Mouse (Mus musculus) c-Kit-positive CD71-positive TER-119-negative erythroid progenitor cells, embryonic 14.5 days (primary cell): ENCODE results near the gene Ulk3.

Experiments
- DNase-seq: peaks from one replicate; pipeline ENCODE4 v3.0.0-alpha.2; 2013; ENCODE audit warnings: low read depth

Gene Ulk3

DNA sequence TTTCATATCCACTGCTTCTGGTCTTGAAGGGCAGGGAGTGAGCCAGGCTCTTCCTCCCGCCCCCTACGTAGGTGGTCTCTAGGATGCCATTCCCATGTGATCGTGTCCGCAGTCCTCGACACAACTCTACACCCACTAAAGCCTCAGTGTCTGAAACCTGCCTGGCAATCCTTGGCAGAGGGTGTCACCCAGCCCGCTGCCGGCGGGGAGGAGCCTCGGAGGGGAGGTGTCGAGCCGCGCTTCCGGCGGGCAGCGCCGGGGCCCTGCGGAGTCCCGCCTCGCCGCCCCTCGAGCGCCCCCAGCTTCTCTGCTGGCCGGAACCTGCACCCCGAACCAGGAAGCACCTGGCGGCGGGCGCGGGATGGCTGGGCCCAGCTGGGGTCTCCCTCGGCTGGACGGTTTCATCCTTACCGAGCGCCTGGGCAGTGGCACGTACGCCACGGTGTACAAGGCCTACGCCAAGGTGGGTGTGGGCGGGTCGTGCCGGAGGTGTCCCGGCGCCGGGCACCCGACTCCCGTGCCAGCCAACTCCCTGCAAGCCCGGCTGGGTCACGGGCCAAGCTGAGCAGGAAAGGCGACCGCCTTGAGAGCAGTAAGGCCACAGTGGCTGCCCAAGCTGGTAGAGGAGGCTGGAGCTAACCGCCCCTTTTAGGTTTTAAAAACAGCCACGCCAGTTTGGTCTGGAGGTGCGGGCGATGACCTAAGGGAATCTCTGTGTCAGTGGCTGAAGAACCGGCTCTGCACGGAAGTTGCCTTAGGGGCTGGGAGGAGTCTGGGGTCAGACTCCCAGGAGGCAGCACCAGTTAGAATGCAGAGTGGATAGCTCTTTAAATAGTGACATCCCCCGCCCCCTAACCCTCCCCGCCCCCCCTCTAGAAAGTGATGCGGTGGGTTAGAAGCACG lies at the start of gene Ulk3:
Gene Ulk3, plus strand, starts transcription at position 229 of the 903 bp plus-strand sequence.
- DNase-seq: peak; percentile 57

DNA sequence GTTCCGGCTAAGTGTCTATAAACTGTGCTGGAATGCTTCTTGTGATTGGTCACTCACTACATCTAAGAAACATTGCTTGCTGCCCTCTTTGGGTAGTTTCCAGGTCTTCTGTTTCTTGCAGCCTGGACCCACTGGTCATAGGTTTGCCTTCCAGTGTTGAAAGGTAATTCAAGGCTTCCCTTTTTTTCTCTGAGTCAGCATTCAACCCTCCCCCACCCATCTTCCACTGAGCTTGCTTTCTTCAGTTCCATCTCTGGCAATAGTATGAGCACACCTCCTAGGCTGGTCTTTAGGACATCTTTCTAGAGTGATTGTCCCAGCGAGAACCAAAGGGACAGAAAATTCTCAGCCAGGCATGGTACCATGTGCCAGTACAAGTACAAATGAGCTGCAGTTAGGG lies 49.7 kb upstream of the Ulk3 start:
- no peak for DNase-seq

DNA sequence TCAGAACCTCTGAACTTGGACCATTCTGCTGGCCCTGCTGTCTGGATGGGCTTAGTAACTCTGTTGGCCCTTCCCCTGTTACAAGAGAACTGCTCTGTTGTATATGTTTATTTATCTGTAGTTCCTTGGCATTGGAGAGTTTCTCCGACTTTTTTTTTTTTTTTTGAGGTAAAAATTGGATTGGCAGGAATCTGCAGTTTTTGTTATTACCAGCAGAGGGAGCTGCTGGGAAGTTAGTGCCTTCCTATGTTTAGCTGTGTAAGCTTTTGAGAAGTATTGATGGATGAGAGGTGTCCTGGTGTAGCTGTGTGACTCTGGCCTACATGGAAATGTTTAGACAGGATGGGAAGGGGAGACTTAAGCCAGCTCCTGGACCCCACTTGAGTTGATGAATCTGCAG lies 47.9 kb upstream of the Ulk3 start:
- no peak for DNase-seq

DNA sequence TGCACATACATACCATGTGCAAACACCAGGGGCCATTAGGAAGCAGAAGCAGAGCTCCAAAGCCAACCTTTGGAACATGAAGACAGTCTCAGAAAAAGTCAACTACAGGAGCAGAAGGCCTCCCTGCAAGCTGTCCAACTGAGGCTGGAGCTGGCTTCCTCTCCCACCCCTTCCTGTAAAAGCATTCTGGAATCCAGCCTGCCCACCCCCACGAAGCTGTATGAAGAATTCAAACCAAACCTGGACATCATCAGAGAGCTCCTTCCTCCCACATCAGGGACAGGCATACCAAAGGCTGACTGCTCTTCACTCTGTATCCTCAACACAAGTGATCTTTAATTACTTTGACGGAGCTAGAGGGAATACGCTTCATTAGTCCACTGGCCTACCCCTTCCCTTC lies 45.3 kb upstream of the Ulk3 start:
- no peak for DNase-seq

DNA sequence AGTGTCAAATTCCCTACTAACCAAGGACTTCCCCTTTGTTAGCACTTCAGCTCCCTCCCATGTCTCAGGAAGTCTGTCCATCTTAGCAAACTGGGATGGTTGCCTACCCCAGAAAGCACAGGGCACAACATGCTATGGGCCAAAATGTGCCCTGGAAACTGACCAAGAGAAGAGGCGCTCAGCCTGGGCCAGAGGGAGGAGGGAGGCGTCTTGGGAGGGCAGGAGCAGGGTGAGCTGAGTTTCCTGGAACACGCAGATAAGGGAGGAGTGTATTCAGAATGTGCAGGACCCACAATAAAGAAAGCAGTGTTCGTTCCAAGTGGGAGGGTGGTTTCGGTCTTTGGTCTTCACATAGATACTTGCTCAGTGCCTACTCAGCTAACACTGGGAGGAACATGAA lies 42.0 kb upstream of the Ulk3 start:
- DNase-seq: no peak

DNA sequence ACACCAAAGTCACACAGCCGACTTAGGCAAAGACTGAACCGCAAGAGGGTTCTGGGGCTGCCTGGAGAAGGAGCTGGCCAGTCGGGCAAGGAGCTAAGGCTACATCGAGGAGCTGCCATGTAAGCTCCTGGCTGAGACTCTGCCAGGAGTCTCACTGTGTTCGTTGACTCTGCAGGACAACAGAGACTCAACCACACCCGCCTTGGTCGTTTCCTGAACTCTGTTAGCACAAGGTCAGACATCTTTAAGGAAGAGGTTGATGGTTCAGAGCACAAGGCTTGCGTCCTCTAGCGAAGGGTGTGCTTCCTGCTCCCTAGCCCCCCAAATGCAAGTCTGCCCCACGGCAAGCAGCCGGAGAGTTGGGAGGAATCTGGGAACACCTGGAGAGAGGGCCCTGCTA lies 41.4 kb upstream of the Ulk3 start:
- DNase-seq: no peak

DNA sequence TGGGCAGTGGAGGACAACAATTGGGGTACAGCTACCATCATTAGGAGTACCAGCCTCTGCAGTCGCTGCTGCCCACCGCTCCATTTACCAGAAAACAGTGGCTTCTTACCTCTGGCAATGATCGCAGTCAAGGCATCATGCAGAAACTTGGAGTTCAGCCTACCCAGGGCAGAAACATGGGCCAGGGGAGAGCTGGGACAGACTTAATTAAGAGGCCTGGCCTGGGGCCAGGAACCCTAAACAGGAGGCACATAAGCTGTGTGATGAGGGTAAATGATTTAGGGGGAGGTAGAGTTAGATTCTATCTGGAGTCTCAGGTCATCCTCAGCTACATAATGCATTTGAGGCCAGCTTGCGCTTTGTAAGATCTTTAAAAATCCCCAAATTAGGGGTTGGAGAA lies 40.1 kb upstream of the Ulk3 start:
- DNase-seq: no peak

DNA sequence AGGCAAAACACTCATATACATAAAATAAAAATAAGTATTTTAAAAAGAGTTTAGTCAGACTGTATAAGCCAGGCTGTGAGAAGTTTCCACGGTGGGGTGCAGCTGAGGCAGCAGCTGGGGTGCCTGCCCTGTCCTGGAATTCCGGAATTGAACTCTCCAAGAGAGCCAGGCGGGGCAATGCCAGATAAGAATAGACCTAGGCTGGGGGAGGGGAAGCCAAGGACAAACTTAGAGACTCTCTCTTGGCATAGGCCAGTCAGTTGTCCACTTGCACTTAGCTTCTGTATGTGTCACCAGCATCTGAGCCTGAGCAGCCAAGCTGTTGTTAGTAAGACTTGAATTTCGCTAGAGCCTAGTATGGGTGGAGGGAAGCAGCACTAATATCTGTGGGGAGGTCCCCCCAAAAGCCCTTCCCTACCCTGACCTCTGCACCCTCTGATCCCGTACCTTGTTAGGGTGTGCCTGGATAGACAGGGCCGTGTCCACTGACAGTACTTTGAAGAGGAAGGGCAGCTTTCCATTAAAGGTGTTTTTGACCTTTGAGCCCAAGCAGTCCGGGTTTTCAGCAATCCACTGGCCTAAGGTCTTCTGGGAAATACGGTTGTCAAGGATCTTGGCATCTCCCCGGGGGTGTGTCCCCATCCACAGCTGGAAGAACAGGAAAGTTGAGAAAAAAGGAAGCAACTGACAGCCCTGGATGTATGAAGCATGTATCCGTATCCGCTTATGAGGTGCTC lies 39.0 kb upstream of the Ulk3 start:
- DNase-seq: no peak

DNA sequence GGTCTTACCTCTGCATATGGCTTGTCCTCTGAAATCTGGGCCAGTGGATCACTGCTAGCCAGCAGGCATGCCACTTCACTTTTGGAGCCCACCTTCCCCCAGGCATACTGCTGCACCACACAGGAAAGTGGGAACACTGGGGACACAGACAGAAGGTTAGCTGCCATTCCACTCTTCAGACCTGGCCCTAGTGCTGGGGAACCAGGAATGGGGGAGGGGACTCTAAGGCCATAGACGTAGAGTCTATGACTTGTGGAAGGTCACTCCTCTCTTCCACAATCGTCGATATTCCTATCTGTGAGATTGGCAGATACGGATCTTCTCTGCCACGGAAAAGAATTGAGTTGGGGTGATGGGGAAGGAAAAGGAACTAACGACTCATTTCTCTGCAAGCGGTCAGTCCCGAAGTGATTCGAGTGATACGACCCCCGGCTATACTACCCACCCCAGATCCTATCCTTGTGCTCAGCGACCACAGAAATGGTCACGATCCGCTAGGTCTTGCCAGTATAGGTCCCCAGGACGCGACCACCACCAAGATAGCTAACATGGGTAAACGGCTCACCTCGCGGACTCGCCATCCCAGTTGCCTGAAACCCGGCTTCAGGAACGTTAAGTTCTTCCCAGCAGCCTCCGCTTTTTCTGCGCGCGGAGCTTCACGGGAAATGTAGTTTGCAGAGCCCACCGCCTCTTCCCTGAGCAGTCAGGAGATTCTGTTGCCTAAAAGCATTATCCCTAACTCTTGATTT lies 36.9 kb upstream of the Ulk3 start, which contains the start of gene Mpi:
Gene Mpi, minus strand, starts transcription at position 625 of the 749 bp plus-strand sequence.
- no peak for DNase-seq

DNA sequence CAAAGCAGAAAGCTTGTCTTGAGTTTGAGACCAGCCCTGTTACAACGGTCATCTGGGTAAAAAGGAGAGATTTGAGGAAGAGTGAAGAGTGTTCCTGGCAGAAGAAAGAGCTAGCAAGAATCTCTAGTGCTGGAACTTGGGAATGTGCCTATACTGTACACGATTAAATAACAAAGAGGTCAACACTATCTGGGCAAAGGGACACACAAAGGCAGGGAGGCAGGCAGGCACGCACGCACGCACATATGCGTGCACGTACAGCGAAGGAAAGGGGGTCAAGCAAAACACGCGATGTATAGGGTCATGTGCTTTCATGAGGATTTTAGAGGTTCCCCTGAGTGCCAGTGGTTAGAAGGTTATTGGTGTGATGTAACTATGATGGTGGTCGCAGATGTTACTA lies 36.1 kb upstream of the Ulk3 start:
- DNase-seq: no peak

DNA sequence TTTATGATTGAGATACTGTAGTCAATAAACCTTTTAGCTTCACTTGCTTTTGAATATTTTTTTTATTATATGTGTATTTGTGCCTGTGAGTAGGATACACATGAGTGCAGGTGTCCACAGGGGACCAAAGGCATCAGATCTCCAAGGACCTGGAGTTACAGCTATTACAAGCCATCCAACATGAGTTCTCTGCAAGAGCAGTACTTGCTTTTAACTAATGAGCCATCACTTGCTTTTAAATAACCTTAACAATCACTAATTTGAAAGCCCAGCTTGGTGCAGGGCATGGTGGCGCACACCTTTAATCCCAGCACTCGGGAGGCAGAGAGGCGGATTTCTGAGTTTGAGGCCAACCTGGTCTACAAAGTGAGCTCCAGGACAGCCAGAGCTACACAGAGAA lies 34.5 kb upstream of the Ulk3 start:
- no peak for DNase-seq

DNA sequence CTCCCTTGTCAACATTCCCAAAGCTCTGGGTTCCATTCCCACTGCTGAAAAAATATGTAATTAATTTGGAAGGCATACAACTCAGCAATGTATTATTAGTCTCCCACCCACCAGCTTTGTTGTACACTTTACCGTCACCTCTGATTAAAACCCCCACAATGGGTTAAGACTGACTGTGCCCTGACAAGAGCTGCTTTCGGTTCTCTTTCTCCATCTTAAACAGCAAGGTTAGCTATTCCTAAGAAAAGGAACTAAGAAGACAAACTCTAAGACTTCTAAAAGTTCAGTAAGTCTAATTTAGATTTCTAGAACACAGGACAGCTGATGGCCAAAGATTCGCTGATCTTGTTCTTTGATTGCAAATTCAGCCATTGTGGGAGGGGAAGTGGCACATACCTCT lies 32.0 kb upstream of the Ulk3 start:
- DNase-seq: no peak

DNA sequence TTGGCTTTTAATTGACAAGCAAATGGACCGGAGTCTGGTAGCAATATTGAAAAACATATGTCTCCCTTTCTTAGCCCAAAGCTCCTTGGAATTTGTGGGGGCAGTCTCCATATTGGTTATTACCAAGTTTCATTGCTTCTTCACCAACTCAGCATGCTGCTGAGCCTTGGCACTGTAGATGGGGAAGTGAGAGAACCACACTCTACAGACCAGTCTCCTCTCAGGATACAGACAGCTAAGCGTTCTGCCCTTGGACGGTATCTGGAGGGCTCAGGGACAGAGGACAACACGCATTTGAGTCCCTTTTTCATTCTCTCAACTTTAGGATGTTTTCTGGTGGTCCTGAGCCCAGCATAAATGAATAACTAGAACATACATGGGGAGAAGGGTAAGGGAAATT lies 30.6 kb upstream of the Ulk3 start:
- DNase-seq: no peak

DNA sequence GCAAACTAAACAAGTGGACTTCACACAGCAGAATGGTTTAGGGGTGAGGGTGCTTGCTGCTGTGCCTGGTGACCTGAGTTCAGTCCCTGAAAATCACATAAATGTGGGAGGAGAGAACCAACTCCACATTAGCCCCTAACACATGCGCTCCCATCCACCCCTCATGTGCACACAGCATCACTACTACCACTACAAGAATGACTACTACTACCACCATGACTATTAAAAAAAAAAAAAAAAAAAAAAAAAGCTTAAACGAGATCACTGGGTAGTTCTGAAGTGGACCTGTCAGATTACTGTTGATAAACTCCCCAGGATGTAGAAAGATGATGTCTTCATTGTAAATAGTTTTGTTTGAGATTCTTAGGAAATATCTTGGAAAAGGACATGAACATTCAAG lies 29.7 kb upstream of the Ulk3 start:
- no peak for DNase-seq

DNA sequence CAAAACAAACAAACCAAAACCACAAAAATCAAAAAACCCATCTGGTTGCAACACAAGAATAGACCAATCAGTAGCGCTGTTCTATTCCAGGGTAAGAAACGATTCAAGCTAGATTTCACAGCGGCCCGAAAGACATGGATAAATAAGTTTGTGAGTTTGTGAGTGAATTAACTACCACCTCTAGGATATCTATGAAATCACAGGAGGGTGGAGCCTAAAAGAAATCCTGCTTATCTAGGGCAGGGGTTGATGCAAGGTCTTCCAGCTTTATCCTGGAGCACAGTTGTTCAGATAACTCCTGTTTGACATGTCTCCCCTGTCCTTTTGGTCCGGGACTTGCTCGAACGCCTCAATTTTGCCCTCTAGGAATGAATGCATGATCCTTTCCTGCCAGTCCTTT lies 29.0 kb upstream of the Ulk3 start:
- DNase-seq: no peak

DNA sequence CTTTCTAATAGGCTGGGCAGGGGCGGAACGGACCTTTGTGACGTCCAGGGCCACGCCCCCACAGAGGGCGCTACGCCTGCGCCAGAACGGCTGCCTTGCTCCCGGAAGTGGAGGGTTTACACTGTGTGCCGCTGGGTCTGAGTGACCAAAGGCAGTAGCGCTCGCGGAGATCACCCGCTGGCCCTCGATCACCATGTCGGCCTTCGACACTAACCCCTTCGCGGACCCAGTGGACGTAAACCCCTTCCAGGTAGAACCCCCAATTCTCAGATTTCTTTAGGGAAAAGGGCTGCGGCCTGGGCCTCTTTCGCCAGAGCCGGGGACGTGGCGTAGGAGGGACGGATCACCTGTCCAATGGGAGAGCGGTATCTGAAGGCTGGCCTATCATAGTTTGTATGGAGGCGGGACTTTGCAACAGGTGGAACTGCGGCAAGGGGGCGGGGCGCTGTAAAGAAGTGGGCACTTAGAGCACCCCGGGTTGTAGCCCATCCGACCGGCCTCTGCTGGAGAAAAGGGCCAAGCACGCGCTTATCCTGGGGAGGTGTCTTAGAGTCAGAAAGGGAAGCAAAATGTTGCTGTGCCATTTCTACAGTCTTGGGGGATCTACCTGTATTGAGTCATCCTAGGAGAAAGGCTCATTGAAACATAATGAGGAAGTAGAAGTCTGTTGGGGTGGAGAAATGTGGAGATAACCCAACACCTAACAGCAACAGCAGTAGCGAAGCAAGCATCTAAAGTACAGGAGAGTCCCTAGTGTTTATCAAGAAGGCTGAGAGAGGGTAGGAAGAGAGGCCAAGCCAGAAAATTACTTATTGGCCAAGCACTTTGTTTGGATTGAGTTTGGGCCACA lies 28.2 kb upstream of the Ulk3 start, which contains the start of gene Scamp2:
Gene Scamp2, plus strand, starts transcription at position 83 of the 850 bp plus-strand sequence.
- peak; percentile 88 for DNase-seq

DNA sequence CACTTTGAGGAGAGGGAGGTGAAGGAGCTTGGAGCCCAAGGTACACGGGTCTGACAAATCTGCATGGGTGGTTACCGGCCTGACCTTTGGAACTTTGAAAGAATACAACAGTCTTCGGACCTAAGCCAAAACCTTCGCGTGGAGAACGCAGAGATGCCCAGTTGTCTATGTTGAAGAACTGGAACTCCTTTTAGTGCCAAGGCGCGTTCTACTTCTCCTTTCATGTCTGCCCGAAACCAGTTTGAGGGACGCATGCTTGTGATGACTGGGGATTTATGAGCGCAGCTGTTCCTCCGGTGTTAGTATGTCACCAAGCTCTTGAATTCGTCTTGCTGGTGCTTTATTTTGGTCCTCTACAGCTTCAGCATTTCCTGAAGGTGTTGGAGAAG lies 27.5 kb upstream of the Ulk3 start:
- DNase-seq: no peak

DNA sequence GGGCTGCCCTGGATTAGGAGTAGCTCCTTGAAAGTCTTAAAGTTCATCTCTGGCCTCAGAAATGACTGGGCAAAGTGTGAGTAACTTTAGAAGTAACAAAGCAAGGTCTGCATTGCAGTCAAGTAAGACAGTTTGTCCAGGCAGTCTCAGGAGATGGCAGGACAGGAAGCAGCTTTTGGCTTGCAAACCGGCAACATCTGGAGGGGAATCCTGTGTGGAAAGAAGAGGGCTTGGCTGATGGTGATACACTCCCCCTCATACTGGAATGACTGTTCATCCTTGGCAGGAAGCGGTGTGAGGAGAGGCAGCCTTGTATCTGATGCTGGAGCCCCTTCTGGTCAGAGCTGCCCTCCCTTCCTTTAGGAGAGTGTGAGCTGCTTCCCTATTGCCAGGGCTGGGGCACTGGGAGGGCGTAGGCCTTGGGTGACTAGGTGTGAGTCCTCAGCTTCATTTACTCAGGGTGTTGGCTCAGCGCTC lies 26.3 kb upstream of the Ulk3 start:
- no peak for DNase-seq

DNA sequence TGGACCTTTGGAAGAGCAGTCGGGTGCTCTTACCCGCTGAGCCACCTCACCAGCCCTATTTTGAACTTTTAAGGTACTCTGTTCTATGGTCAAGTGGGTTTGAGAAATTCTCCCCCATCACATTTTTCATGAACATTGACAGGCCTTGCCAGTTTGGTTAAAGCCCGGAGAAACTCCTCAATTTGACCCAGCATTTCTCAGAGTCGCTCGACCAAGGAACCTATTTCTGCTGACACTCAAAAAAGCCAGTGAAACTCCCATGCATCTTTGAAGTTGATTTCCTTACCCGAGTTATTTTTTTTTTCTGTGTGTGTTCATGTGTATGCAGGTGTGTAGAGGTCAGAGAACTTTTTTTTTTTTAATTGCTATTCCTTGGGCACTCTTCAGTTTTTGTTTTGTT lies 24.6 kb upstream of the Ulk3 start:
- no peak for DNase-seq

DNA sequence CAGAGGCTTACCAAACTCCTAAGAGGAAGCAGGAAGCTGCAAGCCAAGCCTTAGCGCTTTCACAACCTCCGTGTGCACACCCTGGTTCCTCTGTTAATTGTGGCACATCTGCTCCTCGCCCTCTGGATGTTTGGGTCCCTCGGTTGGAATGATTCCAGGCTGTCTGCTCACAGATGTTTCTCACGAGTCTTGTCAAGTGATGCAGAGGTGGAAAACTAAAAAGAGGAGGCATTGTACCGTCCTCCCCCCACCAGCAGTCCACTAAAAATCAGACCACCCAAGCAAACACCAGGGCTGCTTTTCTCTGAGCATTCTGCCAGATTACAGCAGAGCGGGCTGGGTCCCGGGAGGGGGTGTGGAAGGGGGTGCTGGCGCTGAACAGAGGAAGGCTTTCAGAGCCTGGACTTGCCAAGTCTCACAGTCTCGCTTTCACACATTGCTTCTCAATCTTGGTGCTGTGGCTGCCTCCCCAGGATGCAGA lies 23.5 kb upstream of the Ulk3 start:
- no peak for DNase-seq

DNA sequence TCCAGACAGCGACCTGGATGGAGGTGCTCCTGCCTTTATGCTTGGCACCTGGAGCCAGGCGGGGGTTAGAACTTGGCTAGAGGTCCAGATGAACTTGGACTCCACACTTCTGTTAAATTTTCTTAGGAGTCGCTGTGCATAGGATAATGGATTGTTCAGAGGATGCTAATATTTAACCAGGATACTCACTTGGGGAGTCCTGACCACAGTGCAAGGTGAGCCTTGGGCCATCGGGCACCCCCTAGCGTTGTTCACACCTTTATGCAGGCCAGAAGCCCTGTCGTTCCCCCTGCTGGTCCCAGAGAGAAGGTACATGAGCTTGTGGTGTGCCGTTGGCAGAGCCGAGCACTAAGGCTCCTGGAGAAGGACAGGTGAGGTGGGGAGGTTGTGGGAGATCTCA lies 22.4 kb upstream of the Ulk3 start:
- DNase-seq: no peak
